Mouse (Mus musculus) embryonic fibroblast, embryonic 13.5 days (primary cell): ENCODE data around the gene Gm20747. TPM values are rescaled to one million over a fixed set of nuclear protein-coding genes. Genes with fewer than 3 reads are reported as not detected.
"Not testable (repeated sequence)": the region's sequence is repeated elsewhere in the genome, so short reads cannot be mapped to it uniquely, and the experiment has no call there.

ENCODE experiments used
- H3K27ac ChIP-seq: 2 replicates; pipeline ENCODE4 v1.5.1; 2012; ENCODE audit warnings: low read length, control low read depth, inconsistent platforms; ENCODE audit not compliant: insufficient read depth
- H3K4me1 ChIP-seq: 2 replicates; pipeline ENCODE4 v1.6.1; 2011; ENCODE audit warnings: low read length; ENCODE audit not compliant: control insufficient read depth, insufficient read depth
- H3K4me3 ChIP-seq: 2 replicates; pipeline ENCODE4 v1.5.1; 2011; ENCODE audit warnings: mild to moderate bottlenecking, control low read depth, low read length; ENCODE audit not compliant: insufficient read depth
- polyA plus RNA-seq: library from polyadenylated mRNA; stranded (reverse); fragments of >200 nt; gene quantifications from 2 replicates; pipeline ENCODE4 v1.2.4, GENCODE M21; 2011; ENCODE audit warnings: low read depth; ENCODE audit not compliant: missing spikeins, insufficient read length

The Gm20747 gene
- not detected in 2 replicates for polyA plus RNA-seq

DNA sequence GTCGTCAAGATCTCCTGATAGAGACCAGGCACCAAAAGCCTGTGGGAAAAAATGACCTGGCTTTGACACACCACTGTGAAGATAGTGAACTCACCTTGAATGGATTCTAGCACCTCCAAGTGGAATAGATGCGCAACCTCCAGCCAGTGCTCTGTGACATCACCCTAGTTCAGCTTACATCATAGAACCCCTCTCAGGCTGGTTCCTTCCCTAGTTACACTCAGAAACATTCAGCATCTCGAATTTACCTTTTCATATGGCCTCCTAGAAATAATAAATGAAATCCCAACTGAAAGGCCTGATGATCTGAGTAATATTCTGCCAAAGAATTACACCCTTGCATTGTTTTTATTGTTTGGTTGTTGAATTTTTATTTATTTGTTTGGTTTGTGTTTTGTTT is at the start of gene Gm20747:
Gm20747 (minus strand) TSS at position 101 of the 400 bp plus-strand sequence.
- not testable (repeated sequence) for H3K4me3 ChIP-seq, H3K4me1 ChIP-seq, H3K27ac ChIP-seq
